12 mouse cellular contexts compared by ENCODE assay signal in genomic region chr5:4273001-4273400, GRCm38 (mm10).
DNase-seq lines count a peak whose midpoint lies in the region; ATAC-seq and TF ChIP-seq lines count a peak whose summit lies in the region.
"Had no signal": no experiment of that assay in that cellular context is flagged by ENCODE, and none has a peak within 500 bp of the region (broad histone marks: within the 10 kb centered on the region; RNA-seq: fewer than 3 reads in every experiment).

No protein-coding gene starts in this region.

- no peak for DNase-seq in heart, adult 2 months
- peak; percentile 2 to 10 for DNase-seq in kidney, postnatal 36 days
- no peak for DNase-seq in kidney, adult 11 months
- DNase-seq in adipocyte (ENCODE audit: low spot score), result peak; percentile 30
- peak; percentile 9 for DNase-seq in heart, postnatal 4 days
- no peak for DNase-seq in adrenal gland, adult (ENCODE audit: inconsistent age in 2 of 2, low spot score in 1 of 2)
- DNase-seq: adrenal gland, adult 2 months; cerebellum, adult 9-10 months; thymus, postnatal 14 days had no signal

- 33% methylated on average over 5 of the region's 5 CpGs for WGBS in heart, embryonic 14.5 days
- WGBS in heart, adult 2 months, result 29% methylated on average over 5 of the region's 5 CpGs

- H3K9ac ChIP-seq in heart, embryonic 14.5 days (ENCODE audit: low read length), result no peak overlapping the region
- no peak overlapping the region for H3K9ac ChIP-seq in heart, adult 2 months (ENCODE audit: low read depth, low read length)
- H3K9ac ChIP-seq: neural tube, embryonic 12.5 days had no signal

- no peaks in the 10 kb centered on the region for H3K79me2 ChIP-seq in heart, adult 2 months (replicated peaks; ENCODE audit: control insufficient read depth, insufficient read depth, low read length)

- TF ChIP-seq POLR2A in heart, adult 2 months (IDR thresholded peaks at IDR 0.05; ENCODE audit: insufficient read depth, low read depth, low read length), result no peak

- TF ChIP-seq EP300 in heart, adult 2 months (IDR thresholded peaks at IDR 0.05; ENCODE audit: insufficient read depth, low read depth, low read length), result no peak

- intact Hi-C loops in heart, adult 2 months (cut with DNase I), result no loop called here

- peaks cover 0 to 5% of the 10 kb centered on the region in 2 experiments; a peak in 2 of 4 replicates for H3K4me1 ChIP-seq in heart, embryonic 14.5 days (ENCODE audit: control insufficient read depth in 2 of 2, insufficient read depth in 2 of 2, low read length in 2 of 2)
- 0 out of 2 replicates have a peak, but pooled peaks cover 1% of the 10 kb centered on the region for H3K4me1 ChIP-seq in heart, adult 2 months (ENCODE audit: control insufficient read depth, insufficient read depth, low read length)
- H3K4me1 ChIP-seq: neural tube, embryonic 12.5 days had no signal

- no peak for TF ChIP-seq CTCF in heart, adult 2 months (IDR thresholded peaks at IDR 0.05)

- no peak overlapping the region for H3K4me3 ChIP-seq in heart, embryonic 14.5 days (ENCODE audit: control insufficient read depth in 1 of 2, insufficient read depth in 1 of 2, low read depth in 1 of 2, low read length in 2 of 2)
- H3K4me3 ChIP-seq in heart, adult 2 months, result no peak overlapping the region
- H3K4me3 ChIP-seq: neural tube, embryonic 12.5 days had no signal

- peak overlapping the region; percentile 15 to 29; a peak in 2 of 4 replicates for H3K27ac ChIP-seq in heart, embryonic 14.5 days (replicated peaks in 1 of 2; ENCODE audit: control insufficient read depth in 1 of 2, insufficient read depth in 1 of 2, low read depth in 2 of 2, low read length in 2 of 2)
- H3K27ac ChIP-seq in heart, adult 2 months, result no peak overlapping the region
- H3K27ac ChIP-seq: neural tube, embryonic 12.5 days had no signal

- ATAC-seq in heart, embryonic 14.5 days (ENCODE audit: insufficient number of reproducible peaks, insufficient read depth, low FRiP score, low read depth), result 0 out of 2 replicates have a peak, but pooled peaks have one; percentile 26
- ATAC-seq: midbrain, embryonic 16.5 days had no signal

- H3K36me3 ChIP-seq in heart, embryonic 14.5 days (ENCODE audit: control insufficient read depth, insufficient read depth, low read length), result no peaks in the 10 kb centered on the region
- no peaks in the 10 kb centered on the region for H3K36me3 ChIP-seq in heart, adult 2 months (ENCODE audit: control insufficient read depth, insufficient read depth, low read length)
- H3K36me3 ChIP-seq: neural tube, embryonic 12.5 days had no signal

- 0 out of 2 replicates have a peak overlapping the region, but pooled peaks have one; percentile 3 for H3K4me2 ChIP-seq in heart, embryonic 14.5 days (ENCODE audit: low read length)
- H3K4me2 ChIP-seq: neural tube, embryonic 12.5 days had no signal

- no peaks in the 10 kb centered on the region for H3K9me3 ChIP-seq in heart, embryonic 14.5 days (ENCODE audit: control insufficient read depth, low read length)
- H3K9me3 ChIP-seq: neural tube, embryonic 12.5 days had no signal

- no peaks in the 10 kb centered on the region for H3K27me3 ChIP-seq in heart, embryonic 14.5 days (ENCODE audit: control insufficient read depth, insufficient read depth, low read length)
- no peaks in the 10 kb centered on the region for H3K27me3 ChIP-seq in heart, adult 2 months (ENCODE audit: control insufficient read depth, insufficient read depth, low read length)
- H3K27me3 ChIP-seq: neural tube, embryonic 12.5 days had no signal

Comparison
In these comparisons a context has a peak if more than half of its experiments do, and no peak if none do; other contexts are left out.
1. DNase-seq: peak in kidney, postnatal 36 days (2 of 2), adipocyte (single experiment) and heart, postnatal 4 days (single experiment); none in heart, adult 2 months (0 of 2), kidney, adult 11 months (single experiment) and adrenal gland, adult (0 of 2).